Mouse (Mus musculus): ENCODE results near the gene C1qb.

The C1qb gene

DNA sequence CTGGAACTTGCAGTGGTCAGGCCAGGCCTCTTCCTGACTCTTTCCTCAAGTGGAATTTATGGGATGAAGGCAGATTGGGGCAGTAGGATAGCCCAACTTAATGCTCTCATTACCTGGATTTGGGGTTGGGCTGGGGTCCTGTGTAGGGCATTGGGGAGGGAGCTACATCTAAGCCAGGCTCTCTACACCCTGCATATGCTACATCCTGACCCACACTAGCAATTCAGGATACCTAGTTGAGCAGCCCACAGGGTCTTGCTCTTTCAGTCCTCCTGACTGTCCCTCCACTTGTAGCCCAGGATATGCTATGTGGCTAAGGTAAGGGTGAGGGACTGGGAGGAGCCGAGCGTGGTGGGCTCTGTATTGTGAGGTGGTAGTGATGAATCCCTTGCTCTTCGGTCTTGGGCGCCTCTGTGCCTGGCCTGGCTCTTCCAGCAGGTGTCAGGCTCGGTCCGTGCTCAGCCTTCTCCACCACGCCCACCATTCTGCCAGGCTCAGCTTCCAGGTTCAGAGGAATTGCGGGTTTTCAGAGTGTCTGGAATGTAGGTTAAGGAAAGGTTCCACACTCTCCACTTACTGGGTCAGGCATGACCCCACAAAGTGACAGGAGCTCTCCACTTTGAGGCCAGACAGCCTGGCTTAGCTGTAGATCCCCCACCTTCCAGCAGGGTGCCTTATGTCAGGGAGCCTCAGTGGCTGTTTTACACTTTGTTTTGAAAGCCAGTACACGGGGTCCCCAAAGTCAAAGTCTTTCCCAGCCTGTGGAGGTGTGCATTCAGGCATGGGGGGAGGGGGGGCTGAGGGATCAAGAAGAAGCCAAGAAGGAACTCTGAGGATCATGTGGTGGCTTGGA lies 7.9 kb upstream of the C1qb start:
- no peak for DNase-seq

- no peak for DNase-seq
Measured at GRCm38 (mm10) chr4:136892811-136893210, 6.8 kb upstream of the C1qb start, which contains the start of gene C1qc. Gene C1qc (minus strand): TSS chr4:136893065.

DNA sequence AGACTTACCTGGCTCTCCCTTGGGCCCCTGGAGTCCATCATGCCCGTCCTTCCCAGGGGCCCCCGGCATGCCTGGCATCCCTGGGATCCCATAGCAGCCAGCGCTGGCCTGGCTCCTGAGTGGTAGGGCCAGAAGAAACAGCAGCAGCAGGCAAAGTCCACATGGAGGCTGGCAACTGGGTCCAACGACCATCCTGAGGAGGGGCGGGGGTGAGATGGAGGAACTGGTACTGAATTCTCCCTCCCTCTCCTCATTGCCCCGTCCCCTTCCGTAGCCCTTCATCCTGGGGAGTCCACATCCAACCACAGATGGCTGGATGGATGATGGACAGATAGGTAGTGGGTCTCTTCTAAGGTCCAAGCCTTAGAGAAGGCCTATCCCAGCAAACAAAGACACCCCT lies 6.4 kb upstream of the C1qb start:
- no peak for DNase-seq

GRCm38 (mm10) chr4:136891115-136891514 lies 5.1 kb upstream of the C1qb start:
- no peak for DNase-seq

DNA sequence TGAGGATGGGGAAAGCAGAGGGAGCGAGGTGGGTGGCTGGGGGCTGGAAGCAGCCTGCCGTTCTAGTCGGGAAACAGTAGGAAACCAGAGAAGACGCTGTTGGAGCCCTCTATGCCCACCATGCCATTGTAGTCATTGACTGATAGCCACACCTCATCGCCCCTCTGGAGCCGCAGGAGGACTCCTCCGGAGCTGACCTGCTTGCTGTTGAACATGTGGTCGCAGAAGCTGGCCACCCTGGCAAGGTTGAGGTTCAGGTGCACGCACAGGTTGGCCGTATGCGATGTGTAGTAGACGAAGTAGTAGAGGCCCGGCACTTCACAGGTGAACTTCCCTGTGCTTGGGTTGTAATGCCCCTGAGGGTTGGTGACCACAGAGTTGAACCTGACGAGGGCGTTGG lies 4.0 kb upstream of the C1qb start:
- no peak for DNase-seq

DNA sequence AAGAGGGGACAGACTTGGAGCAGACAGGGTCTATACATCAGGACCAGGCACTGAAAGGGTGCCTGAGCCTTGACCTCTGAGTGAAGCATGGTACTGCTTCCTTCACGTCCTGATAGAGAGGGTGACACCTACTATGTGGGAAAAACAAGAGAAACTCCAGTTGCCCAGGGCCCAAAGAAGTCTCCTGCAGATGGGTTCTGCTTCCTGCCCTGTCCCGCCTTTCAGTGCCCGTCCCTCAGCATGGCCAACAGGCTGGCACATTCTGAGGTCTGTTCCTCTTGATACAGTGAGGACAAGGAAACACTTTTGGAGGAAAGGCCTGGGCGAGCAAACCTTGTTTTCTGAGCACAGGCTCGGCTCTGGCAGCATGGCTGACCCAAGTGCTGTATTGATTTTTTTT lies 1.7 kb upstream of the C1qb start:
- no peak for DNase-seq

GRCm38 (mm10) chr4:136878601-136879000 lies 7.4 kb downstream of the C1qb start:
- DNase-seq = no peak

DNA sequence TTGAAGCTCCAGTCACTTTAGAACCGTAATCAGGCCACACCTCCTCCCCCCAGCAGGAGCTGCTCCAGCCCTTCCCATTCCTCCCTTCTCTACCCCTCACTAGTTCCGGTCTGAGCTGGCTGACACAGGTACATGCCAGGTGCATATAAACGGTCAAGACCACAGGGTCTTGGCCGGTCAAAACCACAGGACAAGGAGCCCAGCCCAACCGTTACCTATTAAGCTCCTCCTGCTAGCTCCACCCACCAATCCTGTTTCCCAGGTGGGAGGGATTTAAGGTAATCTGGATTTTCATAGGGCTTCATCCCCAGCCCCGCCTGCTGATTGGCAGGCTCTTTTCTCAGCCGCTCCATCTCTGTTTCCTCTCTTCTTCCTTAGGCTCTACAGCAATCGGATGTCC lies 7.8 kb downstream of the C1qb start:
- no peak for DNase-seq

- DNase-seq = peak; percentile 21
Measured at GRCm38 (mm10) chr4:136876971-136877370, 9.0 kb downstream of the C1qb start.

DNA sequence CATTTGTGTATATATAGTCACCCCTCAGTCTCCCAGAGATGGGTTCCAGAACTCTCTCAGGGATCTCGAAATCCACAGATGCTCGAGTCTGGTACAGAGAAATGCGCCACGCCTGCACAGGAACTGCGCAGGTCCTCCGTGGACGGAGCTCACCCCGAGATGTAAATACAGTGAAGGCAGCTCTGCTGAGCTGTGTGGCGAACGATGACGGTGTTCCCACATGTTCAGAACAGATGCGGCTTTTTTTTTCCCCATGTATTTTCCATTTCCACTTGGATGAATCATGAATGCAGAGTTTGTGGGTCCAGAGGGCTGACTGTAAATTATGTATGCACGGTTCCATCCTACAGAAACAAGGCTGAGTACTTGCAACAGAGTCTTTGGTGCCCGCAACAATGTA lies 11.0 kb downstream of the C1qb start:
- no peak for DNase-seq

DNA sequence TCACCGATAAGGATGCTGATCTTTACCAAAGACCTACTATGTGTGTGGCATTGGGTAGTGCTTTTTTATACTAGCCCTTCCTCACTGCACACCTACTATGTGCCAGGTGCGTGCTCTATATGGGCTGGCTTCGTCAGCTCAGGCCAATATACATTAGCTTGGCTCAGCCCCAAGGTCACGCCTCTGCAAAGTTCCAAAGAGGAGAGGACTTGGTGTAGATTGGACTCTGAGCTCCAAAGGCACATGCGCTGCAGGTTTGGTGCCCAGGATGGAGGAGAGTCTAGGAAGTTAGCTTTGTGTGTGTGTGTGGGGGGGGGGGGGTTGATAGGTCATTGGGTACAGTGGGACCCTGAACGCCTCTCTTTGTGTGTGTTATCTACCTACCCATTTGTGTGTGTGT lies 17.6 kb downstream of the C1qb start:
- DNase-seq = no peak

- no peak for DNase-seq
Measured at GRCm38 (mm10) chr4:136867690-136868345, 18.2 kb downstream of the C1qb start.

DNA sequence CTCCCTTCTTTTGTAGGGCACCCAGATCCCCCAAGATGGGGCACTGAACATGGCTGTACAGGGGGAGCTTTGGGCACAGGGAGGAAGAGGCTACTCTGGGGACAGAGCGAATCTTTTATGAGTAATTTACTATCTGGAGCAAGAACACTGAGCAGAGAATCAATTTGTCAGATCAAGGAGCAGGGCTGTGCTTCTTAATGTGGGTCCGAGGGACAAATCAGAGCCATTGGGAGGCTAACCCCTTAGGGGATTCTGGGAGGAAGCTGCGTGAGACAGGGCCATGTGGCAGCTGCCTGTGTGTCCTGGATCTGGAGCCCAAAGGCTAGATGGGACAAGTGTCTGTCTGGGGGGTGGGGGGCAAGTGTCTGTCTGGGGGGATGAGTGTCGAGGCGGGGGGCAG lies 20.5 kb downstream of the C1qb start:
- DNase-seq = no peak

DNA sequence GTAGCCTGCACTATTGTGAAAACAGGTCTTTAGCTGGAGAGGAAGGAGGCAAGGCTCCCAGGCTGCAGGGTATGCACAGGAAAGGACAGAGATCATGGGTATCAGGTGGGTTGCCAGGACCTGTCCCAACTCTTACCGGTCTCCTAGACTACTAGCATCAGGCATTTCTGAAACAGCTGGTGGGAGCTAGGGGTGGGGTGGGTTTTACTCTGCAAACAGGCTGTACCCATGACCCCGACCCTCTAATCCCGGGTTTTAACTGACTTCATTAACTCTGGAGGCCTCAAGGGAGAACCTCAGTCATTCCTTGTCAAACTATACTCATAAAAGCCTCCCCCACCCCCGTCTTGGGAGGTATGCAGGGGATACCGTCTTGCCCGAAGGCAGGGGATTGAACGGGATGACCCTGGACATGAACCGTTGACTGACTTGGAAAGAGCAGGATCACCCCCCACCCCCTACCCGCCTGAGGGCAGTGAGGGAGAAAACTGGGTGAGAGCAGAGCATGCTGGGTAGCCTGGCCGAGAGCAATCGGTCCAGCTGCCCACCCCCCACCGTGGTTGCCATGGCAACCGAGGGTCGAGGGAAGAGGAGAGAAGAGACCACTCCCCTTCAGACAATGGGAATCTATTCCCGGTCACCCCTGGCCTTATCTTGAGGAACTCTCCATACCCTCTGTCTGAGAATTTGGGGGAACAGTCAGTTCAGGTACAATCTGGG lies 21.1 kb downstream of the C1qb start:
- DNase-seq = no peak

- DNase-seq = no peak
Measured at GRCm38 (mm10) chr4:136863517-136863916, 22.5 kb downstream of the C1qb start.

- DNase-seq = no peak
Measured at GRCm38 (mm10) chr4:136862411-136862810, 23.6 kb downstream of the C1qb start.

DNA sequence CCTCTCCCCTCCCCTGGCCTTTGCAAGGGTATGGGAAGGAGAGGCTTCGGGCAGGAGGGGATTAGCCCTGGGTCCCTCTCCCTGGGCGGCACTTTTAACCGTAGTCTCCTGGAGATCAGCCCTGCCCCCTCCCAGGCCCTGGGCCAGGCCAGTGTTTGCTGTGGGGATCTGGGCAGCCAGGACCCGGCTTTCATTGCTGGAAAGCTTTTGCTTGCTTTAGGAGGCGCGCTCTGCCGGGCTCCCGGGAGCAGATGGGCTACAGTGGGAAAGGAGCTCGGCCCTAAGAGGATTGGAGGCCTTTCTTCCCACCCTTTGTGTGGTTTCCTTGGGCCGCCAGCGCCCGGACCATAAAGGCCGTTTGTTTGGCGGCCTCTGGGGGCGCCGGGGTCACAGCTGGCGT lies 24.2 kb downstream of the C1qb start:
- no peak for DNase-seq

DNA sequence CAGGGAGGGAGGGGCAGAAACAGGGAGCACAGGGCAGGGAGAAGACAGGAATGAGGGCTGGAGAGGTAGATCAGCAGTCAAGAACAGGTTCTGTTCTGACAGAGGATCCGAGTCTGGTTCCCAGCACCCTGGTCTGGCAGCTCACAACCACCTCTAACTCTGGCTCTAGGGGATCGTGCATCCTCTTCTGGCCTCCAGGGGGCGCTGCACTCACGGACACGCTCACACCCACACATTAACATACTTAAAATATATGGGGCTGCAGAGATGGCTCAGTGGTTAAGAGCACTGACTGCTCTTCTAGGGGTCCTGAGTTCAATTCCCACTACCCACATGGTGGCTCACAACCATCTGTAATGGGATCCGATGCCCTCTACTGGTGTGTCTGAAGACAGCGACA lies 26.0 kb downstream of the C1qb start:
- no peak for DNase-seq

DNA sequence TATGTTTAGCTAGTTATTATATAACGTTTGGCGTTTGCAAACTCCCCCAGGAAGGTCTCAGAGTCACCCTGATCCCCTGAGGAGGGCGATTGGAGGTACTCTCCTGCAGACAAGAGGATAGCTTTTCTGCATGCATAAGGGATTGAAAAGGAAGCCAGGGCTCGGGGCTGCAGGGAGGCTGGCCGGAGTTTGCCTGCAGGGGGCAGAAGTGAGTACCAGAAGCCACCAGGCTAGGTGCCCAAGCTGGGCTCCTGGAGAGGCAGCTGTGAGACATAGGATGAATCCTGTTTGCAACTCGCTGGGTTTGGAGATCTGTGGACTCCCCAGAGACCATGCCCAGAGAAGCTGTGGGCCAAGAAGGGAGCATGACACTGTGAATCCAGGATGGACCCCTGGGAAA lies 30.9 kb downstream of the C1qb start:
- DNase-seq = no peak

- no peak for DNase-seq
Measured at GRCm38 (mm10) chr4:136852989-136853388, 33.0 kb downstream of the C1qb start.

DNA sequence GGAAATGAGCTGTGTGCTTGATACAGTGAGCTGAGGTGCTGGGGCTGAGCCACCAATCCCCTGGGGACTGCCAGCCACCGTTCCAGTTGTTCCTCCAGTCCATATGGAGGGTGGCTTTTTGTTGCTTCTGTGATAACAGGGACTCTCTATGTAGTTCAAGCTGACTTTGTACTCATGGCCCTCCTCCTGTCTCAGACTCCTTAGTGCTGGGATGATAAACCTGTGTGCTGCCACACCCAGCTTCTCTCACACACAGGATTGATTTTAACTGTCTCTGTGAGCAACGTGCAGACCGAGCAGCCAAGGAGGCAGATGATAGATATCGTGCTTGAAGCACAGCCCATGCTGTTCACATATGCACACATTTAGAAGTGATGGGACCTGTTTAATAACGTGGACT lies 33.9 kb downstream of the C1qb start:
- DNase-seq = no peak

DNA sequence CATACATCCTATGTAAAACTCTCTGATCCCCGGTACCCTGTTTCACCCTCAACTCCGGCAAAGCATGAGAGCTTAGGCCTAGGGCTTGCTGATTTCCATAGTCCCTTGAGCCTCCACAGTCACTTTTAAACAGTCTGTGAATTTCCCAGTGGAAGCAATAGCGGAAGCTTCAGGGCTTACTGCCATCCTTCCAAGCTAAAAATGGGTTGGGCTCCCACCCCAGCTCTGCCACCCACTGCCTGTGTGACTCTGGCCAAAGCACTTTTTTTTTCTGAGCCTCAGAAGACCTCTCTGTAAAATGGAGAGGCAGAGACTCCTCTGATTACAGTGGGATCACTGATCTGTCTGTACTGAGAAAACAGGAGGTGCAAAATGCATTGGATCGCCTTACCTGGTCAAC lies 37.4 kb downstream of the C1qb start:
- DNase-seq = no peak

DNA sequence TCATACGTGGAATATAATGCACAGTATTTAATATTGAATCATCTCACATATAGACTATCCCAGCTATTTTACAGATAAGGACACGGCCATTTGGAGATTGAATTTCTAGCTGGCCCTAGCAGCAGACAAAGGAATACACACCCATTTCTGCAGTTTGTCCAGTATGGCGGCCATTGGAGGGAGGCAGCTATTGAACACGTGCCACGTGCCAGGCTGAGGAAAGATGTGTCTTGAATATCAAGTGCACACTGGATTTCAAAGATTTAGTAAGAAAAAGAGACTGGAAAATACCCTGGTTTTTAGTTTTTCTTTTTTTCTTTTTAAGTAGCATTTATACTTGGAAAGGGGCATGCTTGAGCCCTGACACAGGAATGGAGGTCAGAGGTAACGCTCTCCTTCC lies 38.8 kb downstream of the C1qb start:
- no peak for DNase-seq

- DNase-seq = no peak
Measured at GRCm38 (mm10) chr4:136842802-136843201, 43.2 kb downstream of the C1qb start.
